Mouse (Mus musculus) embryonic facial prominence, embryonic 11.5 days (tissue): ENCODE measurements around the gene Mrps9. TPM values are rescaled to one million over a fixed set of nuclear protein-coding genes. Genes with fewer than 3 reads are reported as not detected.
A peak's percentile ranks its signal among the peaks of the same experiment; 100 is the strongest.

Experiments used
- ATAC-seq: fragments of 200-750 bp; cut with Nextera tagmentation; replicated peaks from 2 replicates; pipeline ENCODE4 v1.8.0; 2017; ENCODE audit warnings: low read depth; ENCODE audit not compliant: insufficient number of reproducible peaks, low FRiP score, low TSS enrichment
- DNase-seq: peaks from one replicate; pipeline ENCODE4 v3.0.0-alpha.2; 2015; ENCODE audit warnings: low spot score
- H3K27ac ChIP-seq: fragments of 300-500 bp; sonication (generic); replicated peaks from 2 replicates; pipeline ENCODE4 v1.5.1; 2014; ENCODE audit warnings: mild to moderate bottlenecking, low read depth, low read length, control low read depth
- H3K27me3 ChIP-seq: fragments of 300-500 bp; sonication (generic); 2 replicates; pipeline ENCODE4 v1.6.1; 2014; ENCODE audit warnings: mild to moderate bottlenecking, low read length, moderate library complexity, mixed read lengths; ENCODE audit not compliant: control insufficient read depth, insufficient read depth
- H3K36me3 ChIP-seq: fragments of 300-500 bp; sonication (generic); replicated peaks from 2 replicates; pipeline ENCODE4 v1.6.1; 2014; ENCODE audit warnings: low read depth, mild to moderate bottlenecking, low read length, moderate library complexity, mixed read lengths; ENCODE audit not compliant: control insufficient read depth, insufficient read depth
- H3K4me1 ChIP-seq: fragments of 300-500 bp; sonication (generic); 2 replicates; pipeline ENCODE4 v1.6.1; 2014; ENCODE audit warnings: low read length, mixed read lengths; ENCODE audit not compliant: control insufficient read depth, insufficient read depth
- H3K4me2 ChIP-seq: fragments of 300-500 bp; sonication (generic); 2 replicates; pipeline ENCODE4 v1.6.1; 2014; ENCODE audit warnings: low read depth, mild to moderate bottlenecking, control low read depth, low read length, moderate library complexity
- H3K4me3 ChIP-seq: fragments of 300-500 bp; sonication (generic); 2 replicates; pipeline ENCODE4 v1.5.1; 2014; ENCODE audit warnings: low read depth, low read length, control low read depth
- H3K9ac ChIP-seq: fragments of 300-500 bp; sonication (generic); replicated peaks from 2 replicates; pipeline ENCODE4 v1.6.1; 2014; ENCODE audit warnings: mild to moderate bottlenecking, control low read depth, low read length
- H3K9me3 ChIP-seq: fragments of 300-500 bp; sonication (generic); replicated peaks from 2 replicates; pipeline ENCODE4 v1.6.1; 2016; ENCODE audit warnings: mild to moderate bottlenecking, low read length, inconsistent platforms, mixed read lengths; ENCODE audit not compliant: control insufficient read depth
- WGBS: fragments of 180-500 bp; shearing (Covaris S2); extraction: QIAGEN DNeasy Blood & Tissue Kit; methylation state at CpG from one replicate; pipeline ENCODE4 v1.1.7; 2014; 5-methylcytosine and 5-hydroxymethylcytosine counted together
- polyA plus RNA-seq: library from polyadenylated mRNA; unstranded; fragments of >200 nt; fragmentation: Nextera tagmentation; extraction: Ambion mirVana; gene quantifications from 2 replicates; pipeline ENCODE4 v1.2.1, GENCODE M21; 2014

Mrps9 gene
- polyA plus RNA-seq, 1 experiment from 2014 or later: 60.0 TPM

- Histone ChIP-seq H3K27ac (no peak overlapping the region), H3K4me2 (no peak overlapping the region), H3K9me3 (no peaks in the 10 kb centered on the region), H3K9ac (no peak overlapping the region), H3K36me3 (no peaks in the 10 kb centered on the region), H3K4me1 (no peaks in the 10 kb centered on the region), H3K27me3 (no peaks in the 10 kb centered on the region), H3K4me3 (no peak overlapping the region)
- DNase-seq (peak; percentile 71), ATAC-seq (peak; percentile 40; the same call in 1 of the 2 replicates)
- WGBS: 16% methylated on average over 4 of the region's 4 CpGs
Measured at GRCm38 (mm10) chr1:42915062-42915461, 64.0 kb downstream of the Mrps9 start.

- Histone ChIP-seq H3K9me3 (no peaks in the 10 kb centered on the region), H3K27ac (no peak overlapping the region), H3K27me3 (no peaks in the 10 kb centered on the region), H3K9ac (no peak overlapping the region), H3K4me1 (no peaks in the 10 kb centered on the region), H3K36me3 (no peaks in the 10 kb centered on the region; the same call in 1 of the 2 replicates), H3K4me3 (no peak overlapping the region), H3K4me2 (no peak overlapping the region)
- 87% methylated on average over 7 of the region's 7 CpGs for WGBS
- DNase-seq (no peak), ATAC-seq (no peak)
Measured at GRCm38 (mm10) chr1:42916719-42917118, 65.7 kb downstream of the Mrps9 start.

- no peak overlapping the region for H3K9ac ChIP-seq
- H3K27me3 ChIP-seq: no peaks in the 10 kb centered on the region
- DNase-seq (peak; percentile 78), ATAC-seq (peak; percentile 65; the same call in 1 of the 2 replicates)
- H3K4me1 ChIP-seq: no peaks in the 10 kb centered on the region
- H3K4me2 ChIP-seq: no peak overlapping the region
- H3K27ac ChIP-seq: no peak overlapping the region
- no peaks in the 10 kb centered on the region for H3K9me3 ChIP-seq
- H3K4me3 ChIP-seq: no peak overlapping the region
- WGBS: 14% methylated on average over 4 of the region's 4 CpGs
- H3K36me3 ChIP-seq: no peaks in the 10 kb centered on the region; the same call in 1 of the 2 replicates
Measured at GRCm38 (mm10) chr1:42917908-42918307, 66.9 kb downstream of the Mrps9 start.

- Histone ChIP-seq H3K27me3 (no peaks in the 10 kb centered on the region), H3K27ac (no peak overlapping the region), H3K9ac (no peak overlapping the region), H3K36me3 (no peaks in the 10 kb centered on the region; the same call in 1 of the 2 replicates), H3K4me3 (no peak overlapping the region), H3K9me3 (no peaks in the 10 kb centered on the region), H3K4me1 (no peaks in the 10 kb centered on the region), H3K4me2 (no peak overlapping the region)
- WGBS: 66% methylated on average over 5 of the region's 5 CpGs
- ATAC-seq (no peak), DNase-seq (no peak)
Measured at GRCm38 (mm10) chr1:42923924-42924323, 72.9 kb downstream of the Mrps9 start.

- no peak for ATAC-seq
- no peak for DNase-seq
- Histone ChIP-seq H3K27me3 (no peaks in the 10 kb centered on the region), H3K4me2 (no peak overlapping the region), H3K36me3 (no peaks in the 10 kb centered on the region), H3K4me3 (no peak overlapping the region), H3K9me3 (no peaks in the 10 kb centered on the region), H3K4me1 (no peaks in the 10 kb centered on the region), H3K27ac (no peak overlapping the region), H3K9ac (no peak overlapping the region)
- WGBS: 61% methylated on average over 1 of the region's 1 CpGs
Measured at GRCm38 (mm10) chr1:42933613-42934012, 82.6 kb downstream of the Mrps9 start.

- no peaks in the 10 kb centered on the region for H3K27me3 ChIP-seq
- H3K27ac ChIP-seq: no peak overlapping the region
- no peak for DNase-seq
- H3K4me2 ChIP-seq: no peak overlapping the region
- H3K9me3 ChIP-seq: no peaks in the 10 kb centered on the region
- WGBS: 81% methylated on average over 4 of the region's 4 CpGs
- no peak for ATAC-seq
- H3K4me1 ChIP-seq: no peaks in the 10 kb centered on the region
- no peak overlapping the region for H3K4me3 ChIP-seq
- H3K9ac ChIP-seq: no peak overlapping the region
- H3K36me3 ChIP-seq: no peaks in the 10 kb centered on the region
Measured at GRCm38 (mm10) chr1:42948486-42948885, 97.5 kb downstream of the Mrps9 start.

GRCm38 (mm10) chr1:42952734-42953481, 101.9 kb downstream of the Mrps9 start, which contains the start of gene Gpr45:
TSS of gene Gpr45 (plus strand) at chr1:42952872.
- peak; percentile 88 for ATAC-seq
- 1% methylated on average over 58 of the region's 71 CpGs for WGBS
- Histone ChIP-seq H3K9ac (peak within 1 kb of the TSS; percentile 95), H3K9me3 (no peaks in the 10 kb centered on the region), H3K4me1 (no peaks in the 10 kb centered on the region), H3K4me3 (peak within 1 kb of the TSS; percentile 85), H3K4me2 (peak within 1 kb of the TSS; percentile 63), H3K36me3 (no peaks in the 10 kb centered on the region), H3K27me3 (no peaks in the 10 kb centered on the region), H3K27ac (peak within 1 kb of the TSS; percentile 86)
- peak; percentile 73 for DNase-seq

GRCm38 (mm10) chr1:42953482-42953822, 102.4 kb downstream of the Mrps9 start:
- no peaks in the 10 kb centered on the region for H3K36me3 ChIP-seq
- H3K9ac ChIP-seq: peak overlapping the region; percentile 95
- H3K4me2 ChIP-seq: peak overlapping the region; percentile 63
- ATAC-seq (no peak), DNase-seq (peak; percentile 48)
- no peaks in the 10 kb centered on the region for H3K4me1 ChIP-seq
- H3K27me3 ChIP-seq: no peaks in the 10 kb centered on the region
- no peaks in the 10 kb centered on the region for H3K9me3 ChIP-seq
- no peak overlapping the region; the same call in 1 of the 2 replicates for H3K27ac ChIP-seq
- WGBS: under 1% methylated on average over 16 of the region's 16 CpGs
- H3K4me3 ChIP-seq: peak overlapping the region; percentile 85
